Mouse (Mus musculus) c-Kit-positive CD71-positive TER-119-negative erythroid progenitor cells, embryonic 14.5 days (primary cell): ENCODE data around the gene Pi4ka.
"Not testable (repeated sequence)": the region's sequence is repeated elsewhere in the genome, so short reads cannot be mapped to it uniquely, and the experiment has no call there.

Experiments used
- DNase-seq: peaks from one replicate; pipeline ENCODE4 v3.0.0-alpha.2; 2013; ENCODE audit warnings: low read depth

The Pi4ka gene

GRCm38 (mm10) chr16:17232794-17233701 is 173.1 kb downstream of the Pi4ka start, which contains the start of gene Hic2:
Gene Hic2 (plus strand): TSS chr16:17233572.
- DNase-seq, result peak; percentile 81

GRCm38 (mm10) chr16:17231523-17231922 is 174.6 kb downstream of the Pi4ka start:
- not testable (repeated sequence) for DNase-seq
